Mouse (Mus musculus): ENCODE results near the gene Cyp4f14.

Gene Cyp4f14

DNA sequence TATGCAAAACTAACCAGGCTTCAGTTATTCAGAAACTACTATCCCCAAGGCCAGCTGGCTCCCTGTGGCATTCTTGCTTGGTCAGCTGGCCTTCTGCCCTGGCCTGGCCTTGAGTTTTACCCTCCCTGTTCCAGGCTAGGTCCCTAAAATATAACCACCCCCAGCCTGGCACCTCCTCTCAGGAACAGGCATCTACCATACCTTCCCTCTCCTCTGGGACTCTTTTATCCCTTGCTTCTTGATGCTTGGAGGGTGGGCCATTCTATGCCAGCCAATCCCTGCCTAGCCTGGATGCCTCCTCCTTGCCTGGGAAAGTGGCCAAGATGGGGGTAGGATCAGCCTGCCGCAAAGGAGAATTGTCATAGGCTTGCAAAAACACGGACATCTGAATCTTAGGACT, at the start of gene Cyp4f14:
Gene Cyp4f14 (minus strand): TSS at position 212 of the 400 bp plus-strand sequence.
- no peak for DNase-seq (ENCODE audit: low read depth, low spot score)

DNA sequence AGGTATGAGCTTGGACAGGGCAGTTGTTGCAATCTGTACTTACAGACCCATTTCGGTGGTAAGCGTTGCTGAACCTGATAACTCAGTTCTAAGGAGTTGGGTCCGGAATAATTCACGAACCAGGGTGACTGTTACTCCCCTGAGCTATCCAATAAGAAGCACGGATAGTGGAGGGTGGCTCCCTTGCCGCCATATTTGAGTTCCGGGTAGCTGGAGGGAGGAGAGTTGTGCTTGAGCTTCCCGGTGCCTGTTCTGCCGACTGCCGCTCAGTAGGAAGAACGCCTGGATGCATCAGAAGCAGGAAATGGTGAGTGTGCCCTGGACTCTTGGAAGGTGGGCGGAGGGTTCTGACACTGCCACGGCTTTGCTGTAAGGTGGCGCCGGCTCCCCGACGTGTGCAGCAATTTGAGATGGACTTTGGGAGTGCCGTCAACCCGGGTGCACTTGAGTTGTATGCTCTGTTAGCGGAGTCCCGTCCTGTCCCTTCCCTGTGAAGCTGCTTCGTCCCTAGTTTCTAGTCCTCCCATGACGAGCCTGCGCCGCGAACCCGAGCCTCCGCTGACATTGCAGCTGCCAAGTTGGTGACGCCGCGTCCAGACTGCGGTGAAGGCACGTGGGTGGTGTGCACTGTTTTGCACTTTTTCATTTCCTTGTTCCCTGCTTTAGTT, 48.6 kb upstream of the Cyp4f14 start, which contains the start of gene Zfp472:
Gene Zfp472 (plus strand): TSS at position 192 of the 668 bp plus-strand sequence.
- DNase-seq (ENCODE audit: low read depth, low spot score) = peak; percentile 93

DNA sequence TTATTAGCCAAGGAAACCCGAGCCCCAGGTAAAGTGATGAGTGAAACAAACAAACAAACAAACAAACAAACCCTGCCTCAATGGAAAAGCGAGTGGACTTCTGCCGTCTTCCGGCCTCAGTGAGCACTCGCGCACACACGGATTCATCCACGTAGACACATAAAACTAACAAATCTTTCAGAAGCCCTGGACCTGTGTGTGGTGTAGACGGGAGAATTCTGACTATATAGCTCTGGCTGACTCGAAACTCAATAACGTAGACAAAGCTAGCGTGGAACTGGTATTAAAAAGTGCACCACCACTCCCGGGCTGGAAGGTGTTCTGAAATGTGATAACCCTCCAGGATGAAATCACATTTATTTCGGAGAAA, 48.1 kb upstream of the Cyp4f14 start:
- DNase-seq (ENCODE audit: low read depth, low spot score) = no peak

GRCm38 (mm10) chr17:32951441-32951840, 34.3 kb upstream of the Cyp4f14 start:
- DNase-seq (ENCODE audit: low read depth, low spot score) = peak; percentile 78

DNA sequence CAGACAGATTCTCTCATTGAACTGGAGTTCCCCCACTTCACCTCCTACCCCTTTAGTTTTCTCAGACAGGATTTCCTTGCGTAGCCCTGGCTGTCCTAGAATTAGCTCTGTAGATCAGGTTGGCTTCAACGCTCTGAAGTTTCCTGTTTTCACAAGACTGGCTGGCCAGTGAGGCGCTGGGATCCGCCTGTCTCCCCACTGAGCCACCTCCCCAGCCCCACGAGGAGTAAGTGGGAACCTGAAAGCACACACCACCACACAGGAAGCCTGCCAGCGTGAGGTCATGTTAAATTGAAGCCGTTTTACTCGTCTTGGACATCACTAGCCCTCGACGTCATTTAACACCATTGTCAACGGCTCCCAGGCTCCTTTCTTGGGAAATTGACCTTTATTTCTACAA, 33.9 kb upstream of the Cyp4f14 start:
- DNase-seq (ENCODE audit: low read depth, low spot score) = no peak

DNA sequence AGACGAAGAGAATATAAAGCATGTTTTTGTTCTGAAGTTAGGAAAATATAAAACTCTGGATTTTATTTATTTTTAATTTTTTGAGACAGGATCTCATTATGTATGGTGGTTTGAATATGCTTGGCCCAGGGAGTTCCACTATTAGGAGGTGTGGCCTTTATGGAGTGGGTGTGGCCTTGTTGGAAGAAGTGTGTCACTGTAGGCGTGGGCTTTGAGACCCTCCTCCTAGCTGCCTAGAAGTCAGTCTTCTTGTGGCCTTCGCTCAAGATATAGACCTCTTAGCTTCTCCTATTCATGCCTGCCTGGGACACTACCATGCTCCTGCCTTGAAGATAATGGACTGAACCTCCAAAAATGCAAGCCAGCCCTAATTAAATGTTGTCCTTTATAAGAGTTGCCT, 33.0 kb upstream of the Cyp4f14 start:
- DNase-seq (ENCODE audit: low read depth, low spot score) = no peak

DNA sequence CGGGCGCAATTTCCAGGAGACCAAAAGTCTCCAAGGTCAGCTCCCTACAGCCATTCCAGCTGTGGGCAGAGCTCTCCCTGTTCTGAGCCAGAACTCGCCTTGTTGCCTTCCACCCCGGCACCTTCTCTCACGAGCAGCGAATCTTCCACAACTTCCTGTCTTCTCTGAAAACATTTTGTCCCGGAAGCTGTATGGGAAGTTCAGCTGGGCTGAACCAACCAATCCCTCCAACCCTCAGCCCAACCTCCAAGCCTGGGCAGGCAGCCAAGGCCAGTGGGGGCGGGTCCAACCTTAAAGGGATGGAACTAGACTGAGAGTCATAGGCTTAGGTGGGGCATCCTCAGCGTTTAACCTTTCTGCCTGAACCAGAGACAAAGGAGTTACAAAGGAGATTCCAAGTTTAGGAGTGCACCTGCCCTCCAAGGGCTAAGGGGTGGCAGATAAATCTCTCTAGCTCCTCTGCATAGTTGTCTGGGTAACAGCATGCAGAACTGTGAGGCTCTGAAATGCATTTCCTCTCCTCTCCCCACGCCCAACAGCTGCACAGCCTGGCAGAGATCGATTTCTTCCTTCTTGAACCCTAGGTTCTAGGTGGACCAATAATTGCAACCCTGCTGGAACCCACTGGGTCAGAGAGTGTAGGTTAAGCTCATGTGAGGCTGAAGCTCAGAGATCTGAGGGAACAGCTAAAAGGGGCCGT, 30.2 kb upstream of the Cyp4f14 start, which contains the start of gene Cyp4f13:
Gene Cyp4f13 (minus strand): TSS at position 188 of the 700 bp plus-strand sequence.
- peak; percentile 96 for DNase-seq (ENCODE audit: low read depth, low spot score)

DNA sequence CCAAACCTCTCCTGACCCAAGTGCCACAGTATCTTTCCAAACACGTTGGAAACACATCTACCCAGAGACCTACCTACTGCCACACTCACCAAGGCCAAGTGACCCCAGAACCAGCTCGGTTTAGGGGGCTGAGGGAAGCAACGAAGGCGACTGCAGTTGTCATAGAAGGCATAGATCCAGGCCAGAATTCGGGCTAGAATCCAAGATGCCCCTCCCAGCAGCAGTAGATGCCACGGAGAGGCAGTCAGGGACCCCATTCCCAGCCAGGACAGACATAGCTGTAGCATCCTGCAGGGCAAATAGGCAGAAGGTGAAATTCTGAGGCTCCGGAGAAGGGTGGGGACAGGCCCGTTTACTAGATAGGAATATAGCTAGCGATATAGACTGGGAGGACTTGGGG, 29.6 kb upstream of the Cyp4f14 start:
- DNase-seq (ENCODE audit: low read depth, low spot score) = no peak

DNA sequence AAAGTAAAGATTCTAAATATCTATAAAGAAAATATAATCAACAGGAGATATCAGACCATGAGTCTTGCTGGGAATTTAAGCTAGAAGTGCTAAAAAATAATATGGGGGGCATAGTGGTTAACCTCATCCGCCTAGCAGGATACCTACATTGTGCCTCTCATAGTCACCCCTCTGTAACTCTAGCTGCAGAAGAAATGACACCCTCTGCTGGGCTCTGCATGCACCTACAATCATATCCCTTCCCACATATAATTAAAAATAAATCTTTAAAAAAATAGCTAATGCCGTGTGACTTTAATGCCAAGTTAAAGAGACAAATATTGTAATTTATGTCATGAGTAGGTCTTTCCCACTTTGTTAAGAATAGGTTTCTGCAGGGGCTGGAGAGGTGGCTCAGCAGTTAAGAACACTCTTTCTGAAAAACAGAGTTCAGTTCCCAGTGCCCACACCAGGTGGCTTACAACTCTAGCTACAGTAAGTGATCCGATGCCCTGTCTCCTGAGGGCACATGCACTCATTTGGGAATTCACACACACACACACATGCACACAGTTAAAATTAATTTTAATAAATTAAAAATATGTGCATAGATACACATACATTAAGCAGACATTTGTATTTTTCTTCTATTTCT, 27.4 kb upstream of the Cyp4f14 start:
- peak; percentile 34 for DNase-seq (ENCODE audit: low read depth, low spot score)

GRCm38 (mm10) chr17:32943661-32944060, 26.5 kb upstream of the Cyp4f14 start:
- DNase-seq (ENCODE audit: low read depth, low spot score) = no peak

DNA sequence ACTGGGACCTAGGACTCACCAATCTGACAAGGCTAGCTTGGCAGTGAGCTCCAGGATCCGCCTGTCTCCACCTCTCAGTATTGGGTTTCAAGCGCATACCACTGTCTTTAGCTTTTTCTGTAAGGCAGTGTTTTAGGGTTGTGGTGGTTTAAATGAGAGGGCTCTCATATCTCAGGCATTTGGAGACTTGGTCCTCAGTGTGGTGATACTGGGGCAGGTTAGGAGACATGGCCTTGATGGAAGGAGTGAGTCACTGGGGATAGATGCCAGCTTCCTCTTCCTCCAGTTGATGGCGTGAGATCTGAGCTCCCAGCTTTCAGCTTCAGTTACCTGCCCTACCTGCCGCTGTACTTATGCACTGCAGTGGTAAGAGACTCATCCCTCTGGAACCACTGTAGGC, 22.7 kb upstream of the Cyp4f14 start:
- DNase-seq (ENCODE audit: low read depth, low spot score) = no peak

- DNase-seq (ENCODE audit: low read depth, low spot score) = no peak
Measured at GRCm38 (mm10) chr17:32927803-32928202, 10.7 kb upstream of the Cyp4f14 start.

DNA sequence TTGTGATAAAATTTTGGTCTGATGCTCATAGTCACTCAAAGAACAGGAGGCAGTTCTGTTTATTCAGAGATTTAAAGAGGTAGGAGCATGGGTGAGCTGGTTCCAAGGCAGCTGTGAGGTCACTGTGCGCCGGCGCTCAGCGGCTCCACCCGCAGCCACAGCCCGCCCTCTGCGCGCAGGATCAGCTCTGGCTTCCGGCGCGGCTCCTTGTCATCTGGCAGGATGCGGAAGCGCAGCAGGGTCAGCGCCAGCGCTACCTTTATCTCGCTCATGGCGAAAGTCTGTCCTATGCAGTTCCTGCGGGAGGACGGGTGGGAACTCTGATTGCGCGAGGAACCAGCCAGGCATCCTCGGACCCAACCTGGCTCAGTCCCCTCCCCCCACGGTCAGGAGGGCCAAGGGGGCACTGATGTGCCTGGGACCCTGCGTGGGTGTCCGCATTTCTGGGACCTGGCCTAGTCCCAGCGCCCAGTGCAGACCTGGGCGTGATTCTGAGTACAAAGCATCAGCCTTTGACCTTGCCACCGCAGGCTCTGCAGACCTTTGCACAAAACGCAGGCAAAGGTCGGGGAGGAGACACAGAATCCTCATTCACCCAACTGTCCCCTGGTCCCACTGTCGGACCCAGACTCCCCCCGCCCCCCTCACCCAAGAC, 7.6 kb upstream of the Cyp4f14 start:
- peak; percentile 88 for DNase-seq (ENCODE audit: low read depth, low spot score)

DNA sequence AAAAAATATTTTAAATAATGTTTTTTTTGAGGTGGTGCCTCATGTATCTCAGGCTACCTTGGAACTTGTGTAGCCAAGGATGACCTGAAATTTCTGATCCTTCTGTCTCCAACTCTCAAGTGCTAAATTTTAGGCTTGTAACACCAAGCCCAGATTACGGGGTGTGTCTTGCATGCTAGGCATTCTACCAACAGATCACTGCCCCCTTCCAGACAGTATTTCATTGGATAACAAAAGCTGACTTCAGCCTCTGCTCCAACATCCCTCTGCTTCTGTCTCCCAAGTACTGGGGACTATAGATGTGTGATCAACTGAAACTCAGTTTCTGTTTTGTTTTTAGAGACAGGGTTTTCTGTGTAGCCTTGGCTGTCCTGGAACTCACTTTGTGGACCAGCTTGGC, 6.5 kb upstream of the Cyp4f14 start:
- DNase-seq (ENCODE audit: low read depth, low spot score) = no peak

GRCm38 (mm10) chr17:32919123-32919522, 2.0 kb upstream of the Cyp4f14 start:
- no peak for DNase-seq (ENCODE audit: low read depth, low spot score)

DNA sequence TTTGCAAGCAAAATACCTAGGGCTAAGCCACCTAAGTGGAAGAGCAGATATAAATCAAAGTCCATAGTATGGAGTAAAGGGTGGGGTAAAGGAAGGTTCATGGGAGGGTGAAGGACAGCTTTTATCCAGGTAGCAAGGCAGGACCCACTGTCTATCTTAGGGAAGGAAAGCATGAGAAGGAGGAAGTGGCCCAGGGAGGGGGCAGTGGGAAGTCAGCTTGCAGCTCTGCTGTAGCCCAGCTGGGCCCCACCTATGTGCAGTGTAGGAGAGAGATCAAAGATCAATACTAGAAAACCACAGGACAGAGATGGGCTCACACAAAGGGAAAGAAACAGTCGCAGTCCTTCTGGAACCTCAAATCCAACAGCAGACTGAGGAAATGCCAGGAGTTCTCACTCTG, 1.1 kb downstream of the Cyp4f14 start:
- no peak for DNase-seq (ENCODE audit: low read depth, low spot score)

GRCm38 (mm10) chr17:32906172-32906571, 11.0 kb downstream of the Cyp4f14 start:
- DNase-seq (ENCODE audit: low read depth, low spot score) = no peak

GRCm38 (mm10) chr17:32905239-32905638, 11.9 kb downstream of the Cyp4f14 start:
- DNase-seq (ENCODE audit: low read depth, low spot score) = peak; percentile 56

DNA sequence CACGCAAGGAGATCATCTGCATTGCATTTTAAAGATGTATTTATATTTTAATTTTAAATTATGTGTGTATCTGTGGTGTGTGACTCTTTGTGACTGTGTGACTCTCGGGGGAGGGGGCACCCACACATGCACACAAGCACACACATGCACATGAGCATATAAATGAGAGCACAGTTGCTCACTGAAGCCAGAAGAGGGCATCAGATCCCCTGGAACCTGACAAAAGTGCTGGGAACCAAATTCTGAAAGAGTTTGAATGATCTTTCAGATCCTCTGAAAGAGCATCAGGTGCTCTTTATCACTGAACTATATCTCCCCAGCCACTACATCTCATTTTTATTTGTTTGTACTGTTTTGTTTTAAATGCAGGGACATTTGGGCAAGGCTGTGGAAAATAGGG, 12.7 kb downstream of the Cyp4f14 start:
- DNase-seq (ENCODE audit: low read depth, low spot score) = peak; percentile 35

GRCm38 (mm10) chr17:32901751-32902525, 15.2 kb downstream of the Cyp4f14 start:
- no peak for DNase-seq (ENCODE audit: low read depth, low spot score)

- no peak for DNase-seq (ENCODE audit: low read depth, low spot score)
Measured at GRCm38 (mm10) chr17:32895421-32895820, 21.7 kb downstream of the Cyp4f14 start.

All from CD4-positive helper T cell, adult 2 months (primary cell).